Mouse (Mus musculus): ENCODE measurements around the gene Aqp11. TPM values are rescaled to one million over a fixed set of nuclear protein-coding genes. Genes with fewer than 3 reads are reported as not detected.
A peak's percentile ranks its signal among the peaks of the same experiment; 100 is the strongest.

The Aqp11 gene
- polyA plus RNA-seq, 1 experiment = 872 TPM

DNA sequence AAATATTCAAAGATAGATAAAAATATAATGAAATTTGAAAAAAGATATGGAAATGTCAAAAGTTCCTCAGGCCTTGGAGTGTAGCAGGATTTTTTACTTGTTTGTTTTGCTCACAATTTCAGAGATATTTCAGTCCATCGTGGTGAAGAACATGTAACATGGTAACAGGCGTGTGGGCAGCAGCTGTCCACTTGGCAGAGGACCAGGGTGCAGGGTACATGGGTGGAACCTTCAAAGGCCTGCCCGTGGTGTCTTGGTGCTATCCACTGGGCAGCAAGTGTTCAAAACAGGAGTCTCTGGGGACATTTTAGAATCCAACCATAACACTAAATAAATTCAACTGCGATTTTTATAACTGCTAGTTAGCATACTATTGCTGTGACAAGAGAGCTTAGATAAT lies 31.0 kb downstream of the Aqp11 start:
- TF ChIP-seq POLR2A (IDR thresholded peaks at IDR 0.05; ENCODE audit: control insufficient read depth, low read depth, low read length) (no peak), CTCF (IDR thresholded peaks at IDR 0.05; ENCODE audit: control insufficient read depth, insufficient read depth, insufficient replicate concordance, low read depth, low read length) (no peak)

DNA sequence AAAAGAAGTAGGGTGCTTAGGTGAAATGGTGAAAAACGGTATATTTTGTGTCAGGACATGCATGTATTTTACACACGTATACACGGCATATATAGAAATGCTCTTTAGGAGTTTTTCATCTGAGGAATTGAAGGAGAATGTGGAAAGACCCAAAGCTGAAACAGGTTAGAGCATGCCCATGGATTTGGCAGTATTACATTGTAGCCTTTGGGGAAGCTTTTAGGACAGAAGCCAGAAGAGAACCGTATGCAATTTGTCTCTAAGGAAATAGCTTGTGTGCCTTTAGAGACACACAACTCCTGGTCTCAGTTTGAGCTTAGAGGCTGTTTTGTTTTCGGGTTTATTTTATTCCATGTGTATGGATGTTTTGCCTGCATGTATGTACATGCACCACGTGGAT lies 37.0 kb downstream of the Aqp11 start:
- Histone ChIP-seq H3K27me3 (ENCODE audit: control insufficient read depth, insufficient read depth, low read length) (no peaks in the 10 kb centered on the region), H3K36me3 (ENCODE audit: control insufficient read depth, insufficient read depth, low read length) (no peaks in the 10 kb centered on the region; the same call in 1 of the 2 replicates), H3K4me3 (ENCODE audit: control insufficient read depth, low read depth, low read length) (no peak overlapping the region), H3K27ac (ENCODE audit: control insufficient read depth, insufficient read depth, low read depth, low read length) (no peak overlapping the region), H3K4me1 (ENCODE audit: control insufficient read depth, insufficient read depth, low read length) (peaks cover under 1% of the 10 kb centered on the region)
- no peak for TF ChIP-seq CTCF (IDR thresholded peaks at IDR 0.05; ENCODE audit: control insufficient read depth, insufficient read depth, insufficient replicate concordance, low read depth, low read length)
- TF ChIP-seq POLR2A (IDR thresholded peaks at IDR 0.05; ENCODE audit: control insufficient read depth, low read depth, low read length) = no peak

More for the DNA sequence above, 31.0 kb downstream of the Aqp11 start:
- Histone ChIP-seq H3K36me3 (ENCODE audit: control insufficient read depth, insufficient read depth, low read length) (no peaks in the 10 kb centered on the region; the same call in none of the 2 replicates), H3K27ac (ENCODE audit: control insufficient read depth, insufficient read depth, low read depth, low read length) (no peak overlapping the region), H3K27me3 (ENCODE audit: control insufficient read depth, insufficient read depth, low read length) (no peaks in the 10 kb centered on the region), H3K4me3 (ENCODE audit: control insufficient read depth, low read depth, low read length) (no peak overlapping the region), H3K4me1 (ENCODE audit: control insufficient read depth, insufficient read depth, low read length) (no peaks in the 10 kb centered on the region)

GRCm38 (mm10) chr7:97700173-97700572 lies 37.9 kb downstream of the Aqp11 start:
- Histone ChIP-seq H3K27ac (ENCODE audit: control insufficient read depth, insufficient read depth, low read depth, low read length) (no peak overlapping the region), H3K36me3 (ENCODE audit: control insufficient read depth, insufficient read depth, low read length) (no peaks in the 10 kb centered on the region), H3K4me1 (ENCODE audit: control insufficient read depth, insufficient read depth, low read length) (peaks cover 3% of the 10 kb centered on the region), H3K27me3 (ENCODE audit: control insufficient read depth, insufficient read depth, low read length) (no peaks in the 10 kb centered on the region), H3K4me3 (ENCODE audit: control insufficient read depth, low read depth, low read length) (no peak overlapping the region)
- TF ChIP-seq POLR2A (IDR thresholded peaks at IDR 0.05; ENCODE audit: control insufficient read depth, low read depth, low read length) = no peak
- no peak for TF ChIP-seq CTCF (IDR thresholded peaks at IDR 0.05; ENCODE audit: control insufficient read depth, insufficient read depth, insufficient replicate concordance, low read depth, low read length)

DNA sequence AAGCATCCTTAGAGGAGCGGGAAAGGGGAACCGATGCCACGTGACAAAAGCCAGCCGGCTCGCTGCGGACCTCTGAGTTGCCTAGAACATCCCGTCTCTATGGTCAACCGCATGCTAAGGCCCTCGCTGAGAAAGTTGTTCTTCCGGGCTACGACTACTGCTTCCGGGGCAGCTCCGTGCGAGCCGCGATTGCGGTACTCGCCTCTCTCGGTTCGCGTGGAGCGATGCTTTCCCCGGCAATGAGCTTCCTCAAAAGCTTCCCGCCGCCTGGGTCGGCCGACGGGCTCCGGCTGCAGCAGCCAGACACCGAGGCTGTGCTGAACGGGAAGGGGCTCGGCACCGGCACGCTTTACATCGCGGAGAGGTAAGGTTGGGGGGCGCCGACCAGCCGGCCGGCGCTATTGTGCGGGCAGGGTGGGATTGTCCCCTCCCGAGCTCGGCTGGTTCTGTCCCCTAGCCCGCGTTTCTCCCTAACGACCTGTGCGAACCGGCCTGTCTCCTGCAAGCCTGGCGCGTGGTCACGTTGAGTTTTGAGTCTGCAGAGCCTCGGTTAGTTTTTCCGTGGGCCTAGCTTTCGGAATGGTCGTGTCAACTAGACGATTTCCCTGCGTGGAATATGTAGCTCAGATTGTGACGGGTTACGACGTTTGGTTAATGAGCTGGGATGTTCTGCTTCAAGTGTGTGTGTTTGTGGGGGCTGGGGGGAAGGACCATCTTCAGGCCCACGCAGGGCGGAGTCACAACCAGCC lies 41.4 kb downstream of the Aqp11 start, which contains the start of gene Clns1a:
Gene Clns1a (plus strand): TSS at position 129 of the 749 bp plus-strand sequence.
- H3K4me1 ChIP-seq (ENCODE audit: control insufficient read depth, insufficient read depth, low read length) = peaks cover 3% of the 10 kb centered on the region

DNA sequence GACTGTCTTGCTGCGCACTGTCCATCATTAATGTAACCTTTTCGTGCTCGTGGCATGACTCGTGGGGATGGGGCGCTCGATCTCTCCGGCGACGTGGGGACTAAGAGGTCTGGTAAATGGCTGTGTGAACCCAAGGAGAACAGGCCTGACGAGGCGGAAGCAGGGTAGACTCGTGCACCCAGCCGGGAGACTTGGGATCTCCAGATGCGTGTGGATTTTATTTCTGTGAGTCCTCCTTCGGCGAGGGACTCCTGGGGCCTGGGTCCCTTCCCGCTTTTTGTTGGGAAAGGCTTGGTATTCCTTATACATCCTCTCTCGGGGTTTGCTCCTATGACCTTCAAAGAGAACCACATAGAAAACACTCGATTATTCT lies 42.0 kb downstream of the Aqp11 start:
- Histone ChIP-seq H3K4me1 (ENCODE audit: control insufficient read depth, insufficient read depth, low read length) (peaks cover 3% of the 10 kb centered on the region), H3K27ac (ENCODE audit: control insufficient read depth, insufficient read depth, low read depth, low read length) (peak overlapping the region; percentile 46), H3K36me3 (ENCODE audit: control insufficient read depth, insufficient read depth, low read length) (no peaks in the 10 kb centered on the region; the same call in 1 of the 2 replicates), H3K4me3 (ENCODE audit: control insufficient read depth, low read depth, low read length) (peak overlapping the region; percentile 93), H3K27me3 (ENCODE audit: control insufficient read depth, insufficient read depth, low read length) (no peaks in the 10 kb centered on the region)
- TF ChIP-seq POLR2A (IDR thresholded peaks at IDR 0.05; ENCODE audit: control insufficient read depth, low read depth, low read length) = no peak
- TF ChIP-seq CTCF (IDR thresholded peaks at IDR 0.05; ENCODE audit: control insufficient read depth, insufficient read depth, insufficient replicate concordance, low read depth, low read length) = no peak

More for the DNA sequence above, 41.4 kb downstream of the Aqp11 start, which contains the start of gene Clns1a:
- Histone ChIP-seq H3K27ac (ENCODE audit: control insufficient read depth, insufficient read depth, low read depth, low read length) (peak within 1 kb of the TSS; percentile 46), H3K36me3 (ENCODE audit: control insufficient read depth, insufficient read depth, low read length) (no peaks in the 10 kb centered on the region; the same call in 1 of the 2 replicates), H3K4me3 (ENCODE audit: control insufficient read depth, low read depth, low read length) (peak within 1 kb of the TSS; percentile 93), H3K27me3 (ENCODE audit: control insufficient read depth, insufficient read depth, low read length) (no peaks in the 10 kb centered on the region)
- TF ChIP-seq POLR2A (IDR thresholded peaks at IDR 0.05; ENCODE audit: control insufficient read depth, low read depth, low read length) (peak; percentile 90), CTCF (IDR thresholded peaks at IDR 0.05; ENCODE audit: control insufficient read depth, insufficient read depth, insufficient replicate concordance, low read depth, low read length) (no peak)

GRCm38 (mm10) chr7:97695441-97695840 lies 42.6 kb downstream of the Aqp11 start:
- peak overlapping the region; percentile 30; the same call in 1 of the 2 replicates for H3K4me3 ChIP-seq (ENCODE audit: control insufficient read depth, low read depth, low read length)
- TF ChIP-seq POLR2A (IDR thresholded peaks at IDR 0.05; ENCODE audit: control insufficient read depth, low read depth, low read length) (no peak), CTCF (IDR thresholded peaks at IDR 0.05; ENCODE audit: control insufficient read depth, insufficient read depth, insufficient replicate concordance, low read depth, low read length) (no peak)
- no peak overlapping the region for H3K27ac ChIP-seq (ENCODE audit: control insufficient read depth, insufficient read depth, low read depth, low read length)
- no peaks in the 10 kb centered on the region for H3K27me3 ChIP-seq (ENCODE audit: control insufficient read depth, insufficient read depth, low read length)
- peaks cover 3% of the 10 kb centered on the region for H3K4me1 ChIP-seq (ENCODE audit: control insufficient read depth, insufficient read depth, low read length)
- no peaks in the 10 kb centered on the region; the same call in 1 of the 2 replicates for H3K36me3 ChIP-seq (ENCODE audit: control insufficient read depth, insufficient read depth, low read length)

DNA sequence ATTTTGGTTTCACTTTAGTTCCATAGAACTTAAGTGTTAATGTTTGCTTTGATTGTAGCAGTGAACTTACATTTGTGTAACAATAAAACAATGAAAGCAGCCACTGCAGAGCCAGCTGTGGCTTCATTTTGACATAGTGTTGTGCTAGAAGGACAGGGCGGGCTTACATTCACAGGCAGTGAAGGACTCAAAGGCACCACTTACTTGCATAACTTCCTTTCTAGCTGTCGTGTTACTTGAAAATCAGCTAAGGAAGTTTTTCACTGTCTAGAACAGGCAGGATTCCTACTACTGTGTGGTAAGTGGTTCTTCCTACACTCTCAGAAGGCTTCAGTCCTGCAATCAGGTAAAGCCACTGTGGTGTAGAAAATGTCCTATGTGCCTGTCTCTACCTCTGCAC lies 50.3 kb downstream of the Aqp11 start:
- H3K27ac ChIP-seq (ENCODE audit: control insufficient read depth, insufficient read depth, low read depth, low read length) = no peak overlapping the region
- TF ChIP-seq CTCF (IDR thresholded peaks at IDR 0.05; ENCODE audit: control insufficient read depth, insufficient read depth, insufficient replicate concordance, low read depth, low read length) (no peak), POLR2A (IDR thresholded peaks at IDR 0.05; ENCODE audit: control insufficient read depth, low read depth, low read length) (no peak)
- no peaks in the 10 kb centered on the region; the same call in none of the 2 replicates for H3K36me3 ChIP-seq (ENCODE audit: control insufficient read depth, insufficient read depth, low read length)
- no peaks in the 10 kb centered on the region for H3K27me3 ChIP-seq (ENCODE audit: control insufficient read depth, insufficient read depth, low read length)
- H3K4me3 ChIP-seq (ENCODE audit: control insufficient read depth, low read depth, low read length) = no peak overlapping the region
- H3K4me1 ChIP-seq (ENCODE audit: control insufficient read depth, insufficient read depth, low read length) = no peaks in the 10 kb centered on the region

Measured in testis, adult 2 months (tissue).